Mouse (Mus musculus) midbrain, embryonic 16.5 days (tissue): ENCODE data around the gene Sdhaf1. TPM values are rescaled to one million over a fixed set of nuclear protein-coding genes. Genes with fewer than 3 reads are reported as not detected.
A peak's percentile ranks its signal among the peaks of the same experiment; 100 is the strongest.

Experiments
- ATAC-seq: fragments of 200-750 bp; cut with Nextera tagmentation; 2 replicates; pipeline ENCODE4 v1.8.0; 2017; ENCODE audit warnings: moderate TSS enrichment
- H3K27ac ChIP-seq: fragments of 300-500 bp; sonication (generic); 2 replicates; pipeline ENCODE4 v1.5.1; 2014; ENCODE audit warnings: mild to moderate bottlenecking, low read length, mixed read lengths
- H3K27me3 ChIP-seq: fragments of 300-500 bp; sonication (generic); 2 replicates; pipeline ENCODE4 v1.6.1; 2014; ENCODE audit warnings: low read depth, low read length, mixed read lengths; ENCODE audit not compliant: control insufficient read depth, insufficient read depth
- H3K36me3 ChIP-seq: fragments of 300-500 bp; sonication (generic); 2 replicates; pipeline ENCODE4 v1.6.1; 2014; ENCODE audit warnings: mild to moderate bottlenecking, low read length, moderate library complexity, mixed read lengths; ENCODE audit not compliant: control insufficient read depth, insufficient read depth
- H3K4me1 ChIP-seq: fragments of 300-500 bp; sonication (generic); 2 replicates; pipeline ENCODE4 v1.6.1; 2014; ENCODE audit warnings: mild to moderate bottlenecking, low read length, mixed read lengths; ENCODE audit not compliant: control insufficient read depth, insufficient read depth
- H3K4me2 ChIP-seq: fragments of 300-500 bp; sonication (generic); 2 replicates; pipeline ENCODE4 v1.6.1; 2014; ENCODE audit warnings: mild to moderate bottlenecking, low read length, mixed read lengths
- H3K4me3 ChIP-seq: fragments of 300-500 bp; sonication (generic); 2 replicates; pipeline ENCODE4 v1.5.1; 2014; ENCODE audit warnings: low read depth, mild to moderate bottlenecking, low read length, moderate library complexity, mixed read lengths
- H3K9ac ChIP-seq: fragments of 300-500 bp; sonication (generic); 2 replicates; pipeline ENCODE4 v1.6.1; 2014; ENCODE audit warnings: low read depth, low read length, mixed read lengths
- H3K9me3 ChIP-seq: fragments of 300-500 bp; sonication (generic); replicated peaks from 2 replicates; pipeline ENCODE4 v1.6.1; 2014; ENCODE audit warnings: mild to moderate bottlenecking, low read length, mixed read lengths; ENCODE audit not compliant: control insufficient read depth, poor library complexity, severe bottlenecking
- WGBS: fragments of 180-500 bp; shearing (Covaris S2); extraction: QIAGEN DNeasy Blood & Tissue Kit; methylation state at CpG from one replicate; pipeline ENCODE4 v1.1.7; 2014; 5-methylcytosine and 5-hydroxymethylcytosine counted together
- polyA plus RNA-seq: library from polyadenylated mRNA; unstranded; fragments of >200 nt; fragmentation: Nextera tagmentation; extraction: Ambion mirVana; gene quantifications from 2 replicates; pipeline ENCODE4 v1.2.1, GENCODE M21; 2015

Gene Sdhaf1
- polyA plus RNA-seq, 1 experiment from 2014 or later = 16.9 TPM

- WGBS = 6% methylated on average over 35 of the region's 35 CpGs
- peak; percentile 87 for ATAC-seq
- peak within 1 kb of the TSS; percentile 97 for H3K9ac ChIP-seq
Observed at GRCm38 (mm10) chr7:30291215-30292131, 32.2 kb downstream of the Sdhaf1 start, which contains the start of gene Clip3. Gene Clip3 (plus strand): TSS chr7:30291728.

DNA sequence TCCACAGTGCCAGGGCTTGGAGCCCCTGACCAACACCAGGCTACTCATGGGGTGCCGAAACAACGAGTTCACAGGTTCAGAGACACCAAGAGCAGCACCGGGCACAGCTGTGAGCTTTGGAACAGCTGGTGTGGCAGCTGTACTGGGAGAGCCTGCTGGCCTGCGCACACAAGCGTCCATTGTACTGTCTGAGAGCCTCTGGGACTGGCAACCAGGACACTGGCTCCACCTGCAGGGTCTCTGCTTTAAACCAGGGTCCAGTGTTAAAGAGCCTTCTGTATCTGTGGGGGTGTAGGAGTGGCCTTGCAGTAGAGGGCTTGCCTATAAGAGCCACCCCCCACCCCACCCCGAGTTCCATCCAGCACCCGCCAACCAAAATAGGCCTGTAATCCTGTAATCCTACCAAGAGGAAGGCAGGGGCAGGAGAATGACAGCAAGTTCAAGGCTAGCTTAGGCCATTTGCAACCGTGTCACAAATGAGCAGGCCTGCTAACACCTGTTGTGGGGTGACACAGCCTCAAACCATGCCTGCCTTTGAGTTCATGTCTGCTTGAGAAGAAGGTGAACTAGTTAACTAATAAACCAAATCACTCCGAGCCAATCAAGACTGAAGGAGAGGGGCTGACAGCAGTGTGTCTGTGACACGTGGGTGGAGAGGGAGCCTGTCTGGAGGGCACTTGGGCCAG lies 33.8 kb downstream of the Sdhaf1 start:
- no peak overlapping the region for H3K4me2 ChIP-seq
- no peak; the same call in 1 of the 2 replicates for ATAC-seq
- no peaks in the 10 kb centered on the region for H3K27me3 ChIP-seq
- no peak overlapping the region for H3K27ac ChIP-seq
- H3K9me3 ChIP-seq = no peaks in the 10 kb centered on the region
- H3K9ac ChIP-seq = no peak overlapping the region
- peaks cover 28% of the 10 kb centered on the region for H3K4me1 ChIP-seq
- no peak overlapping the region for H3K4me3 ChIP-seq
- H3K36me3 ChIP-seq = no peaks in the 10 kb centered on the region
- 47% methylated on average over 10 of the region's 10 CpGs for WGBS

More at GRCm38 (mm10) chr7:30291215-30292131, 32.2 kb downstream of the Sdhaf1 start, which contains the start of gene Clip3:
- Histone ChIP-seq H3K4me3 (peak within 1 kb of the TSS; percentile 80), H3K9me3 (no peaks in the 10 kb centered on the region), H3K27ac (peak within 1 kb of the TSS; percentile 83), H3K36me3 (peaks cover 10% of the 10 kb centered on the region), H3K4me2 (peak within 1 kb of the TSS; percentile 89), H3K27me3 (no peaks in the 10 kb centered on the region), H3K4me1 (peaks cover 28% of the 10 kb centered on the region)

- H3K9ac ChIP-seq = no peak overlapping the region
- H3K4me2 ChIP-seq = no peak overlapping the region
- no peak overlapping the region for H3K27ac ChIP-seq
- H3K4me3 ChIP-seq = no peak overlapping the region
- no peaks in the 10 kb centered on the region for H3K36me3 ChIP-seq
- H3K4me1 ChIP-seq = peaks cover 21% of the 10 kb centered on the region
- H3K9me3 ChIP-seq = no peaks in the 10 kb centered on the region
- no peaks in the 10 kb centered on the region for H3K27me3 ChIP-seq
- WGBS = 71% methylated on average over 7 of the region's 7 CpGs
- no peak for ATAC-seq
Observed at GRCm38 (mm10) chr7:30289071-30289713, 34.5 kb downstream of the Sdhaf1 start.

DNA sequence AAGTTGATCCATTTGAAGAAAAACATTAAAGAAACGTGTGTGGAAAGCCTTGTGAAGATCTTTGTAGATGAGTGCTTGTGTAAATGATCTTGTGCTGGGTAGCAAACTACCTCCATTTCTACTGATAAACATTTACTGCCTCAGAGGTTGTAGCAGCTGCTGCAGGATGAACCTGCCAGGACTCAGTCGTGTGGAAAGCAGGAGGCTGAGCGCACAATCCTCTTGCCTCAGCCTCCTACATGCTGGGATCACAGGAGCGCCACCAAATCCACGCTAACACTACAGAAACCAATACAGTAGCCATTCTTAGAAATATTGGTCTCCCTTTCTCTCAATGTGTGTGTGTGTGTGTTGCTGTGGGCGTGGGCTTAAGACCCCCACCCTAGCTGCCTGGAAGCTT lies 35.6 kb downstream of the Sdhaf1 start:
- H3K27me3 ChIP-seq = no peaks in the 10 kb centered on the region
- H3K9ac ChIP-seq = no peak overlapping the region
- WGBS = 67% methylated on average over 6 of the region's 6 CpGs
- no peak for ATAC-seq
- H3K27ac ChIP-seq = no peak overlapping the region
- H3K4me3 ChIP-seq = no peak overlapping the region
- H3K4me2 ChIP-seq = no peak overlapping the region
- peaks cover 12% of the 10 kb centered on the region for H3K4me1 ChIP-seq
- no peaks in the 10 kb centered on the region for H3K36me3 ChIP-seq
- no peaks in the 10 kb centered on the region for H3K9me3 ChIP-seq

GRCm38 (mm10) chr7:30286701-30287410 lies 36.8 kb downstream of the Sdhaf1 start:
- Histone ChIP-seq H3K9ac (no peak overlapping the region), H3K9me3 (no peaks in the 10 kb centered on the region), H3K4me1 (peaks cover 5% of the 10 kb centered on the region; the same call in 1 of the 2 replicates), H3K4me2 (no peak overlapping the region), H3K4me3 (no peak overlapping the region), H3K27me3 (no peaks in the 10 kb centered on the region), H3K36me3 (no peaks in the 10 kb centered on the region), H3K27ac (no peak overlapping the region)
- WGBS = 66% methylated on average over 8 of the region's 8 CpGs
- no peak for ATAC-seq

DNA sequence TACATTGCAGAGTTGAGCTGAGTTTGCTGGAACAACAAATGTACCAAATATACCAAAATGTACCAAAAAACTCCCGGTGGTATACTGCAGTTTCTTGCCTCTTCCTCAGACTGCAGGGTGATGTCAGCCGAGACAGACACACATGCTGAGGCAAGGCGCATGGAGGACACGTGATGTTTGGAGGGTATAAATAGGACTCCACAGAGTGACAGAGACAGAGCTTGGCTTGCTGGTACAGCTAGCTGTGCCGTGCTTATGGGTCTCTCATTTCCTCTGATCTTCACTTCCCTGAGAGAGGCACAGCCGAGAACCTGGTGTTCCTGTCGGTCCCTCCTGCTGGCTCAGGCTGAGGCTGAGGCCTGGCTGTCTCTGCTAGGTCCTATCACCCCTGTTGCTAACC lies 41.0 kb downstream of the Sdhaf1 start:
- 84% methylated on average over 7 of the region's 7 CpGs for WGBS
- H3K4me2 ChIP-seq = no peak overlapping the region
- no peaks in the 10 kb centered on the region for H3K27me3 ChIP-seq
- no peak overlapping the region for H3K9ac ChIP-seq
- ATAC-seq = no peak
- no peaks in the 10 kb centered on the region for H3K36me3 ChIP-seq
- no peaks in the 10 kb centered on the region for H3K9me3 ChIP-seq
- H3K27ac ChIP-seq = no peak overlapping the region
- no peak overlapping the region for H3K4me3 ChIP-seq
- peaks cover 6% of the 10 kb centered on the region; the same call in 1 of the 2 replicates for H3K4me1 ChIP-seq

- no peaks in the 10 kb centered on the region for H3K9me3 ChIP-seq
- ATAC-seq = no peak
- no peak overlapping the region; the same call in 1 of the 2 replicates for H3K4me3 ChIP-seq
- peaks cover 6% of the 10 kb centered on the region; the same call in 1 of the 2 replicates for H3K4me1 ChIP-seq
- H3K4me2 ChIP-seq = peak overlapping the region; percentile 97
- no peaks in the 10 kb centered on the region for H3K36me3 ChIP-seq
- H3K9ac ChIP-seq = no peak overlapping the region
- H3K27me3 ChIP-seq = no peaks in the 10 kb centered on the region
- WGBS = 85% methylated on average over 4 of the region's 4 CpGs
- H3K27ac ChIP-seq = peak overlapping the region; percentile 98
Observed at GRCm38 (mm10) chr7:30281522-30281921, 42.2 kb downstream of the Sdhaf1 start.

- no peaks in the 10 kb centered on the region for H3K27me3 ChIP-seq
- peak; percentile 90 for ATAC-seq
- H3K27ac ChIP-seq = peak overlapping the region; percentile 98
- H3K9ac ChIP-seq = peak overlapping the region; percentile 82
- H3K9me3 ChIP-seq = no peaks in the 10 kb centered on the region
- peak overlapping the region; percentile 97 for H3K4me2 ChIP-seq
- WGBS = under 1% methylated on average over 20 of the region's 20 CpGs
- peaks cover 6% of the 10 kb centered on the region; the same call in 1 of the 2 replicates for H3K4me1 ChIP-seq
- peak overlapping the region; percentile 69 for H3K4me3 ChIP-seq
- no peaks in the 10 kb centered on the region for H3K36me3 ChIP-seq
Observed at GRCm38 (mm10) chr7:30280670-30281138, 43.0 kb downstream of the Sdhaf1 start.
